Mouse (Mus musculus): ENCODE data around the gene Stam. TPM values are rescaled to one million over a fixed set of nuclear protein-coding genes. Genes with fewer than 3 reads are reported as not detected.
"Not testable (repeated sequence)": the region's sequence is repeated elsewhere in the genome, so short reads cannot be mapped to it uniquely, and the experiment has no call there.

Gene Stam
- polyA plus RNA-seq, 1 experiment, result 31.9 TPM

GRCm38 (mm10) chr2:14192046-14192445 is 118.1 kb downstream of the Stam start:
- H3K27me3 ChIP-seq (ENCODE audit: control insufficient read depth, insufficient read depth, insufficient read length), result no peaks in the 10 kb centered on the region
- no peak overlapping the region for H3K4me2 ChIP-seq (ENCODE audit: low read depth)
- H3K4me3 ChIP-seq, result no peak overlapping the region
- no peak for TF ChIP-seq MYOG (IDR thresholded peaks at IDR 0.05; ENCODE audit: control insufficient read depth in 1 of 3, insufficient read depth in 1 of 3, insufficient read length in 2 of 3, low read depth in 2 of 3)
- no peak for TF ChIP-seq E2F4 (IDR thresholded peaks at IDR 0.05; ENCODE audit: insufficient read depth)
- TF ChIP-seq REST (IDR thresholded peaks at IDR 0.05; ENCODE audit: insufficient read depth, insufficient read length), result no peak
- TF ChIP-seq MYOD1 (IDR thresholded peaks at IDR 0.05; ENCODE audit: control insufficient read depth in 1 of 3, insufficient read length in 2 of 3, low read depth in 2 of 3), result no peak
- TF ChIP-seq POLR2AphosphoS2 (IDR thresholded peaks at IDR 0.05; ENCODE audit: insufficient read length, low read depth), result no peak
- no peak for TF ChIP-seq MAX (IDR thresholded peaks at IDR 0.05; ENCODE audit: low read depth)
- no peak for TF ChIP-seq TCF12 (IDR thresholded peaks at IDR 0.05; ENCODE audit: insufficient read depth, poor library complexity, severe bottlenecking)
- no peak for TF ChIP-seq USF1 (IDR thresholded peaks at IDR 0.05; ENCODE audit: low read depth)
- no peak for TF ChIP-seq POLR2A (IDR thresholded peaks at IDR 0.05; ENCODE audit: insufficient read length, low read depth)
- no peak for TF ChIP-seq TCF3 (IDR thresholded peaks at IDR 0.05; ENCODE audit: insufficient read length, low read depth)
- no peak overlapping the region for H3ac ChIP-seq (ENCODE audit: control insufficient read depth, insufficient read length)
- H3K79me2 ChIP-seq (ENCODE audit: control insufficient read depth, insufficient read depth), result no peaks in the 10 kb centered on the region
- H3K36me3 ChIP-seq (ENCODE audit: control insufficient read depth, insufficient read depth), result no peaks in the 10 kb centered on the region

- not testable (repeated sequence) for H3K79me2 ChIP-seq (ENCODE audit: control insufficient read depth, insufficient read depth); H3ac ChIP-seq (ENCODE audit: control insufficient read depth, insufficient read length); H3K4me2 ChIP-seq (ENCODE audit: low read depth); H3K4me3 ChIP-seq; H3K27me3 ChIP-seq (ENCODE audit: control insufficient read depth, insufficient read depth, insufficient read length); H3K36me3 ChIP-seq (ENCODE audit: control insufficient read depth, insufficient read depth)
Measured at GRCm38 (mm10) chr2:14198325-14198903, 124.5 kb downstream of the Stam start.

Other genes with a start within 250 kb of the Stam start
- 254 TPM for gene Hacd1, start 18.0 kb upstream of the Stam start, polyA plus RNA-seq (2012; fragmentation: generic; extraction: Trizol)
- gene Tmem236, start 100.4 kb downstream of the Stam start, polyA plus RNA-seq (2012; fragmentation: generic; extraction: Trizol), result 0.08 TPM
- 0.04 TPM for gene Mrc1, start 155.3 kb downstream of the Stam start, polyA plus RNA-seq (2012; fragmentation: generic; extraction: Trizol)

All from myocyte (in vitro differentiated cells).